Mouse (Mus musculus) spleen, adult 2 months (tissue): Measurements from ENCODE around the gene Hcst. TPM values are rescaled to one million over a fixed set of nuclear protein-coding genes. Genes with fewer than 3 reads are reported as not detected.

ENCODE experiments used
- DNase-seq, 2 experiments: peaks; one replicate each; pipeline versions ENCODE4 v3.0.0 to v3.0.0-alpha.2; 2012 to 2021; ENCODE audit warnings: low spot score in 2 of 2, low read depth in 1 of 2
- H3K27ac ChIP-seq: fragments of 200-500 bp; 2 replicates; pipeline ENCODE4 v1.5.1; 2012; ENCODE audit warnings: low read length, inconsistent platforms; ENCODE audit not compliant: insufficient read depth
- H3K27me3 ChIP-seq: fragments of 200-500 bp; 2 replicates; pipeline ENCODE4 v1.6.1; 2012; ENCODE audit warnings: mild to moderate bottlenecking, moderate library complexity, low read length, inconsistent platforms; ENCODE audit not compliant: control insufficient read depth, insufficient read depth
- H3K36me3 ChIP-seq: fragments of 200-500 bp; 2 replicates; pipeline ENCODE4 v1.6.1; 2012; ENCODE audit warnings: mild to moderate bottlenecking, low read length, inconsistent platforms; ENCODE audit not compliant: control insufficient read depth, insufficient read depth
- H3K4me1 ChIP-seq: fragments of 200-500 bp; 2 replicates; pipeline ENCODE4 v1.6.1; 2011; ENCODE audit warnings: inconsistent platforms; ENCODE audit not compliant: control insufficient read depth, insufficient read depth, insufficient read length
- H3K4me3 ChIP-seq: fragments of 200-500 bp; 2 replicates; pipeline ENCODE4 v1.5.1; 2011; ENCODE audit warnings: mild to moderate bottlenecking, inconsistent platforms; ENCODE audit not compliant: insufficient read depth, insufficient read length; ENCODE audit errors: extremely low read depth
- CTCF ChIP-seq: fragments of 200-500 bp; IDR thresholded peaks from 2 replicates; pipeline ENCODE4 v1.5.1; 2011; ENCODE audit warnings: mild to moderate bottlenecking, inconsistent platforms; ENCODE audit not compliant: insufficient read depth, insufficient read length, insufficient replicate concordance; ENCODE audit errors: extremely low read depth
- POLR2A ChIP-seq: fragments of 200-500 bp; IDR thresholded peaks from 2 replicates; pipeline ENCODE4 v1.6.1; 2011; ENCODE audit warnings: low read depth, low read length, inconsistent platforms
- WGBS: fragments of 180-500 bp; shearing (Covaris S2); methylation state at CpG from one replicate; pipeline ENCODE4 v1.1.7; 2018; 5-methylcytosine and 5-hydroxymethylcytosine counted together
- polyA plus RNA-seq: library from polyadenylated mRNA; depleted of rRNA; stranded (reverse); fragments of >200 nt; gene quantifications from 2 replicates; pipeline ENCODE4 v1.2.3, GENCODE M21; 2012; rRNA removed

The Hcst gene
- 178 and 278 TPM in 2 replicates for polyA plus RNA-seq

GRCm38 (mm10) chr7:30419561-30420499 lies at the start of gene Hcst:
Gene Hcst, minus strand, starts transcription at chr7:30419854.
- peak; percentile 56 to 62 for DNase-seq
- Histone ChIP-seq H3K4me1 (peaks cover 43% of the 10 kb centered on the region; the same call in 1 of the 2 replicates), H3K27me3 (no peaks in the 10 kb centered on the region), H3K27ac (peak within 1 kb of the TSS; percentile 97), H3K4me3 (peak within 1 kb of the TSS; percentile 62), H3K36me3 (peaks cover 15% of the 10 kb centered on the region)
- WGBS = 9% methylated on average over 10 of the region's 10 CpGs
- TF ChIP-seq CTCF (no peak), POLR2A (peak; percentile 63)

- DNase-seq = no peak
- TF ChIP-seq POLR2A (no peak), CTCF (no peak)
- Histone ChIP-seq H3K36me3 (no peaks in the 10 kb centered on the region), H3K4me1 (no peaks in the 10 kb centered on the region), H3K27ac (no peak overlapping the region), H3K27me3 (peaks cover 15% of the 10 kb centered on the region), H3K4me3 (no peak overlapping the region)
- 18% methylated on average over 6 of the region's 6 CpGs for WGBS
Observed at GRCm38 (mm10) chr7:30464816-30465300, 45.2 kb upstream of the Hcst start.

- Histone ChIP-seq H3K4me3 (no peak overlapping the region), H3K36me3 (no peaks in the 10 kb centered on the region), H3K4me1 (no peaks in the 10 kb centered on the region), H3K27ac (no peak overlapping the region), H3K27me3 (peaks cover 16% of the 10 kb centered on the region)
- 26% methylated on average over 4 of the region's 4 CpGs for WGBS
- no peak for TF ChIP-seq CTCF
- TF ChIP-seq POLR2A = no peak
- DNase-seq = no peak
Observed at GRCm38 (mm10) chr7:30463996-30464395, 44.3 kb upstream of the Hcst start.

GRCm38 (mm10) chr7:30463568-30463967 lies 43.9 kb upstream of the Hcst start:
- no peak for TF ChIP-seq POLR2A
- no peak for TF ChIP-seq CTCF
- 32% methylated on average over 7 of the region's 7 CpGs for WGBS
- no peak for DNase-seq
- Histone ChIP-seq H3K27ac (no peak overlapping the region), H3K4me1 (no peaks in the 10 kb centered on the region), H3K36me3 (no peaks in the 10 kb centered on the region), H3K4me3 (no peak overlapping the region), H3K27me3 (peaks cover 16% of the 10 kb centered on the region)

- no peaks in the 10 kb centered on the region for H3K36me3 ChIP-seq
- DNase-seq = no peak
- H3K4me3 ChIP-seq = no peak overlapping the region
- peaks cover 18% of the 10 kb centered on the region for H3K27me3 ChIP-seq
- TF ChIP-seq CTCF = no peak
- TF ChIP-seq POLR2A = no peak
- H3K27ac ChIP-seq = no peak overlapping the region
- WGBS = 50% methylated on average over 6 of the region's 6 CpGs
- no peaks in the 10 kb centered on the region for H3K4me1 ChIP-seq
Observed at GRCm38 (mm10) chr7:30459484-30459883, 39.8 kb upstream of the Hcst start.

GRCm38 (mm10) chr7:30457629-30458330 lies 38.1 kb upstream of the Hcst start, which contains the start of the genes Kirrel2 and Nphs1:
Gene Kirrel2, minus strand, starts transcription at chr7:30457690.
Gene Nphs1, plus strand, starts transcription at chr7:30458315.
- WGBS = 8% methylated on average over 16 of the region's 16 CpGs
- peaks cover 22% of the 10 kb centered on the region for H3K27me3 ChIP-seq

More at GRCm38 (mm10) chr7:30457629-30458330, 38.1 kb upstream of the Hcst start, which contains the start of the genes Kirrel2 and Nphs1:
- Histone ChIP-seq H3K4me1 (peaks cover 8% of the 10 kb centered on the region; the same call in 1 of the 2 replicates), H3K27ac (no peak within 1 kb of the TSS), H3K4me3 (no peak within 1 kb of the TSS), H3K36me3 (no peaks in the 10 kb centered on the region)
- DNase-seq = no peak
- TF ChIP-seq POLR2A (no peak), CTCF (no peak)
